In the genomic region with DNA sequence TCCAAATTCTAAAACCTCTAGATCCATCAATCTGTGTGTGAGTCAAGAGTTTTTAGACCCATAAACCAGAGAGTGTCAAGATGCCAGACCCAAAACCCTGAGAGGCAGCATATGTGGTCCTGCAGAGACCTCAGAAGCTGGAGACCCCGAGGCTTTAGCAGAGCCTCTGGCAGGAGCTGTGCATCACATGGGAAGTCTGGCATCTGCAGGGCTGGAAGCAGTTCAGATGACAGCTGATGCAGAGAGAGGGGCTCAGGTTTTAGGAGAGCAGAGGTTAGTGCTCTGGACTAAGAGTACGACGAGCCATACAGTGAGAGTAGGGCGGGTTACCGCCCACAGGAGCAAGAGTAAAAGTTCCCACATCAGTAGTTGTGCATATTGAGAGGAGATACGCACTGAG, we compare ENCODE assay signal across 41 mouse cellular contexts. TPM values are rescaled to one million over a fixed set of nuclear protein-coding genes. Genes with fewer than 3 reads are reported as not detected.
"Had no signal": no experiment of that assay in that cellular context is flagged by ENCODE, and none has a peak within 500 bp of the region (broad histone marks: within the 10 kb centered on the region; RNA-seq: fewer than 3 reads in every experiment).

No protein-coding gene starts in this region.

- H3K27ac ChIP-seq: heart, adult 2 months; heart, embryonic 13.5 days; heart, embryonic 15.5 days; hindbrain, embryonic 13.5 days; kidney, embryonic 15.5 days; kidney, postnatal 0 days; left cerebral cortex, adult 2 months; limb, embryonic 13.5 days; limb, embryonic 15.5 days; liver, embryonic 12.5 days; liver, embryonic 14.5 days had no signal

- H3K9ac ChIP-seq: heart, embryonic 13.5 days; heart, embryonic 15.5 days; hindbrain, embryonic 13.5 days; kidney, embryonic 15.5 days; limb, embryonic 13.5 days; limb, embryonic 15.5 days; liver, embryonic 12.5 days; liver, embryonic 14.5 days had no signal

- H3K27me3 ChIP-seq: heart, embryonic 13.5 days; heart, embryonic 15.5 days; hindbrain, embryonic 13.5 days; kidney, embryonic 15.5 days; limb, embryonic 13.5 days; limb, embryonic 15.5 days; liver, embryonic 12.5 days had no signal

- H3K4me1 ChIP-seq: heart, embryonic 13.5 days; heart, embryonic 15.5 days; hindbrain, embryonic 13.5 days; kidney, embryonic 15.5 days; limb, embryonic 13.5 days; limb, embryonic 15.5 days; liver, embryonic 12.5 days had no signal

- H3K4me2 ChIP-seq: heart, embryonic 11.5 days; heart, embryonic 13.5 days; heart, embryonic 15.5 days; hindbrain, embryonic 13.5 days; kidney, embryonic 15.5 days; limb, embryonic 13.5 days; limb, embryonic 15.5 days; liver, embryonic 12.5 days had no signal

- H3K4me3 ChIP-seq: heart, adult 2 months; heart, embryonic 13.5 days; heart, embryonic 15.5 days; hindbrain, embryonic 13.5 days; kidney, embryonic 15.5 days; left cerebral cortex, adult 2 months; limb, embryonic 13.5 days; limb, embryonic 15.5 days; liver, embryonic 12.5 days had no signal

- ATAC-seq: hindbrain, embryonic 16.5 days; intestine, embryonic 16.5 days; liver, embryonic 12.5 days had no signal

- H3K36me3 ChIP-seq: heart, embryonic 13.5 days; heart, embryonic 15.5 days; hindbrain, embryonic 13.5 days; kidney, embryonic 15.5 days; limb, embryonic 13.5 days; limb, embryonic 15.5 days; liver, embryonic 12.5 days had no signal

- DNase-seq: gastrocnemius, postnatal 14 days; gastrocnemius, postnatal 36 days; heart, adult 11 months; heart, adult 2 months; heart, postnatal 14 days; heart, postnatal 36 days; kidney, adult 11 months; kidney, adult 2 months; kidney, adult 9 months; kidney, postnatal 14 days; kidney, postnatal 36 days; layer of hippocampus, adult 9-11 months; layer of hippocampus, postnatal 36 days had no signal

- H3K9me3 ChIP-seq: heart, embryonic 13.5 days; heart, embryonic 15.5 days; hindbrain, embryonic 13.5 days; kidney, embryonic 15.5 days; limb, embryonic 13.5 days; limb, embryonic 15.5 days; liver, embryonic 12.5 days had no signal

RNA-seq across cellular contexts. Expression of a gene that starts 7.6 kb away (rescaled TPM):
- total RNA-seq: gastrocnemius, adult 18-20 months; gastrocnemius, adult 8-10 months; gastrocnemius, postnatal 14 days; gastrocnemius, postnatal 36 days; heart, adult 2 months; heart, postnatal 14 days; heart, postnatal 36 days; hematopoietic stem cell, adult 5-6 weeks; layer of hippocampus, adult 18-20 months; layer of hippocampus, adult 8-10 months; layer of hippocampus, postnatal 14 days; layer of hippocampus, postnatal 36 days; left cerebral cortex, adult 2 months; left cerebral cortex, postnatal 14 days; left cerebral cortex, postnatal 36 days; liver, adult 2 months had no signal
- polyA plus RNA-seq: gonadal fat pad, adult 2 months; heart, adult 2 months; heart, embryonic 11.5 days; heart, embryonic 13.5 days; heart, embryonic 15.5 days; heart, postnatal 0 days; hindbrain, embryonic 11.5 days; hindbrain, embryonic 13.5 days; hindbrain, embryonic 16.5 days; intestine, embryonic 14.5 days; intestine, embryonic 16.5 days; kidney, adult 2 months; kidney, embryonic 15.5 days; kidney, postnatal 0 days; large intestine, adult 2 months; limb, embryonic 11.5 days; limb, embryonic 13.5 days; limb, embryonic 15.5 days; liver, adult 2 months; liver, embryonic 12.5 days; liver, embryonic 14.5 days had no signal

RNA-seq across cellular contexts. Expression of a gene that starts 28.7 kb away (rescaled TPM):
- total RNA-seq: gastrocnemius, adult 18-20 months; gastrocnemius, adult 8-10 months; gastrocnemius, postnatal 14 days; gastrocnemius, postnatal 36 days; heart, adult 2 months; heart, postnatal 14 days; heart, postnatal 36 days; hematopoietic stem cell, adult 5-6 weeks; layer of hippocampus, adult 18-20 months; layer of hippocampus, adult 8-10 months; layer of hippocampus, postnatal 14 days; layer of hippocampus, postnatal 36 days; left cerebral cortex, adult 2 months; left cerebral cortex, postnatal 14 days; left cerebral cortex, postnatal 36 days; liver, adult 2 months had no signal
- polyA plus RNA-seq: gonadal fat pad, adult 2 months; heart, adult 2 months; heart, embryonic 11.5 days; heart, embryonic 13.5 days; heart, embryonic 15.5 days; heart, postnatal 0 days; hindbrain, embryonic 11.5 days; hindbrain, embryonic 13.5 days; hindbrain, embryonic 16.5 days; intestine, embryonic 14.5 days; intestine, embryonic 16.5 days; kidney, adult 2 months; kidney, embryonic 15.5 days; kidney, postnatal 0 days; large intestine, adult 2 months; limb, embryonic 11.5 days; limb, embryonic 13.5 days; limb, embryonic 15.5 days; liver, adult 2 months; liver, embryonic 12.5 days; liver, embryonic 14.5 days had no signal

RNA-seq across cellular contexts. Expression of a gene that starts 31.5 kb away (rescaled TPM):
- total RNA-seq: gastrocnemius, adult 18-20 months; gastrocnemius, adult 8-10 months; gastrocnemius, postnatal 14 days; gastrocnemius, postnatal 36 days; heart, adult 2 months; heart, postnatal 14 days; heart, postnatal 36 days; hematopoietic stem cell, adult 5-6 weeks; layer of hippocampus, adult 18-20 months; layer of hippocampus, adult 8-10 months; layer of hippocampus, postnatal 14 days; layer of hippocampus, postnatal 36 days; left cerebral cortex, adult 2 months; left cerebral cortex, postnatal 14 days; left cerebral cortex, postnatal 36 days; liver, adult 2 months had no signal
- polyA plus RNA-seq: gonadal fat pad, adult 2 months; heart, adult 2 months; heart, embryonic 11.5 days; heart, embryonic 13.5 days; heart, embryonic 15.5 days; heart, postnatal 0 days; hindbrain, embryonic 11.5 days; hindbrain, embryonic 13.5 days; hindbrain, embryonic 16.5 days; intestine, embryonic 14.5 days; intestine, embryonic 16.5 days; kidney, adult 2 months; kidney, embryonic 15.5 days; kidney, postnatal 0 days; large intestine, adult 2 months; limb, embryonic 11.5 days; limb, embryonic 13.5 days; limb, embryonic 15.5 days; liver, adult 2 months; liver, embryonic 12.5 days; liver, embryonic 14.5 days had no signal

RNA-seq across cellular contexts. Expression of a gene that starts 49.6 kb away (rescaled TPM):
- total RNA-seq: gastrocnemius, adult 18-20 months; gastrocnemius, adult 8-10 months; gastrocnemius, postnatal 14 days; gastrocnemius, postnatal 36 days; heart, adult 2 months; heart, postnatal 14 days; heart, postnatal 36 days; hematopoietic stem cell, adult 5-6 weeks; layer of hippocampus, adult 18-20 months; layer of hippocampus, adult 8-10 months; layer of hippocampus, postnatal 14 days; layer of hippocampus, postnatal 36 days; left cerebral cortex, adult 2 months; left cerebral cortex, postnatal 14 days; left cerebral cortex, postnatal 36 days; liver, adult 2 months had no signal
- polyA plus RNA-seq: gonadal fat pad, adult 2 months; heart, adult 2 months; heart, embryonic 11.5 days; heart, embryonic 13.5 days; heart, embryonic 15.5 days; heart, postnatal 0 days; hindbrain, embryonic 11.5 days; hindbrain, embryonic 13.5 days; hindbrain, embryonic 16.5 days; intestine, embryonic 14.5 days; intestine, embryonic 16.5 days; kidney, adult 2 months; kidney, embryonic 15.5 days; kidney, postnatal 0 days; large intestine, adult 2 months; limb, embryonic 11.5 days; limb, embryonic 13.5 days; limb, embryonic 15.5 days; liver, adult 2 months; liver, embryonic 12.5 days; liver, embryonic 14.5 days had no signal

RNA-seq across cellular contexts. Expression of a gene that starts 51.6 kb away (rescaled TPM):
- total RNA-seq: gastrocnemius, adult 18-20 months; gastrocnemius, postnatal 14 days; heart, adult 2 months; heart, postnatal 14 days; heart, postnatal 36 days; hematopoietic stem cell, adult 5-6 weeks; layer of hippocampus, adult 18-20 months; layer of hippocampus, adult 8-10 months; layer of hippocampus, postnatal 14 days; layer of hippocampus, postnatal 36 days; left cerebral cortex, adult 2 months; left cerebral cortex, postnatal 14 days; left cerebral cortex, postnatal 36 days; liver, adult 2 months had no signal
- polyA plus RNA-seq: gonadal fat pad, adult 2 months; heart, adult 2 months; heart, embryonic 11.5 days; heart, embryonic 13.5 days; heart, embryonic 15.5 days; heart, postnatal 0 days; hindbrain, embryonic 11.5 days; hindbrain, embryonic 13.5 days; hindbrain, embryonic 16.5 days; intestine, embryonic 14.5 days; intestine, embryonic 16.5 days; kidney, adult 2 months; kidney, embryonic 15.5 days; kidney, postnatal 0 days; large intestine, adult 2 months; limb, embryonic 11.5 days; limb, embryonic 13.5 days; liver, adult 2 months; liver, embryonic 12.5 days; liver, embryonic 14.5 days had no signal
